Mouse (Mus musculus) megakaryocyte-erythroid progenitor cell, adult 5-6 weeks (primary cell): ENCODE measurements around the gene Paics. TPM values are rescaled to one million over a fixed set of nuclear protein-coding genes. Genes with fewer than 3 reads are reported as not detected.
A peak's percentile ranks its signal among the peaks of the same experiment; 100 is the strongest.
"Not testable (repeated sequence)": the region's sequence is repeated elsewhere in the genome, so short reads cannot be mapped to it uniquely, and the experiment has no call there.

Experiments
- ATAC-seq: replicated peaks from 2 replicates; pipeline ENCODE4 v1.8.0; 2016; ENCODE audit warnings: mild to moderate bottlenecking, inconsistent platforms; ENCODE audit not compliant: severe bottlenecking, poor library complexity, low FRiP score, low TSS enrichment
- total RNA-seq, 2 experiments: library from RNA; stranded (forward) in 1 of 2; stranded (reverse) in 1 of 2; fragments of 200-1000, 215-1000 nt in 1 of 2; fragments of >200 nt in 1 of 2; fragmentation: Nextera tagmentation in 1 of 2; gene quantifications; 2 replicates each; pipeline ENCODE4 v1.2.3; 2014 to 2017

The Paics gene
- 238 and 301 TPM in 2 replicates for total RNA-seq (2014; fragmentation: Nextera tagmentation)
- 403 and 467 TPM in 2 replicates for total RNA-seq (2017)

GRCm38 (mm10) chr5:76951106-76952027 is at the start of gene Paics, which contains the start of gene Ppat:
Gene Paics, plus strand, starts transcription at chr5:76951307.
Gene Ppat, minus strand, starts transcription at chr5:76951578.
- ATAC-seq: peak; percentile 85

- no peak for ATAC-seq
Measured at GRCm38 (mm10) chr5:76902131-76902530, 49.0 kb upstream of the Paics start.

- no peak for ATAC-seq
Measured at GRCm38 (mm10) chr5:76904713-76905404, 46.2 kb upstream of the Paics start.

DNA sequence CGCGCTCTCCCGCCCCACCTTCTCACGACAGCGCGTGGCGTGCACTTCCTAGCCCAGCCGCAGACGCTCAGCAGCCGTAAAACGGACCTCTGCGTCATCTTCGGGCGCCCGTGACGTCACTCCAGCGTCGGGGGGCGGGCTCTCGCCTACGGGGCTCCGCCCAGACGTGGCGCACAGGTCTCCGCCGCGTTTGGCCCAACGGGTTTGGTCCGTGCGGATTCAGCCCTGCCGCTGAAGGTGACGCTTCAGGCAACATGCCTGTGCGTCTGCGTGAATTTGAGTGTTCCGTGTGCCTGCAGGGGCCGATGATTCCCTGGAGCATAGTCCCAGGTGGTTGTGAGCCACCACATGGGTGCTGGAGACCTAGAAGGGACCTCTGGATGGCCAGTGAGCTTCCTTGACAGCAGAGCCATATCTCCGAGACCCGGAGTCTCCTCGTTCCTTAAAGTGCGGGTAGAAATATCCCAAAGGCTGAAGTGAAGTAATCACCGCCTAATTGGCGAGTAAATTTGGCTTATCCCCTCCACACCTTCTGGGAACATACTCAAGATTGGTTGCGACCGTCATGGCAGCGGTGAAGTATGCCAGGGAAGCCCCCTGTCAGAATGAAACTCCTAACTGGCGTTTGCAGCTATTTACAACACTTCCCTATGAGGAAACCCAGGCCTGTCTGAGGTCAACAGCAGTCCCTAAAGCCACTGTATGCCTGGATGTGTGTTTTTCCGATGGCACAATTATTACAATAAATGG is 45.5 kb upstream of the Paics start, which contains the start of gene Aasdh:
TSS of gene Aasdh (minus strand) at position 110 of the 750 bp plus-strand sequence.
- ATAC-seq: peak; percentile 92

- ATAC-seq: peak; percentile 35
Measured at GRCm38 (mm10) chr5:76906155-76906499, 45.0 kb upstream of the Paics start.

GRCm38 (mm10) chr5:76910807-76911206 is 40.3 kb upstream of the Paics start:
- ATAC-seq: no peak

- not testable (repeated sequence) for ATAC-seq
Measured at GRCm38 (mm10) chr5:76912522-76912921, 38.6 kb upstream of the Paics start.

DNA sequence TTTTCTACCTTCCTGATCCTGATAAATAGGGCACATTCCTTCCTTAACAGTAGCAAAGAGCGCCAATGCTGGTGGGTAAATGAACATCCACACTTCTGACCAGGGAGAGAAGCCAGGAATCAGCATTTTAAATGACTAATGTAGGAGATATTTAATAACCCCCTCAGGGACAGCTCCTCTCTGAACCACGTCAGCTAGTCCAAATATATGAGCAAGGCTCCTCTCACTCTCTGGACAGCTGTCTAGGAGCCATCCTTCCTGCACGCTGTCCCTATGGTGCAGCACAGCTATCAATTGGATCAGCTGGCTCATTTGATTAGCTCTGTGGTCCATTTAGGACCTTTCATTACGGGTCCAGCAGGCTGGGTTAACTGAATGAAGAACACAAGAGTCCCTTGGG is 28.3 kb upstream of the Paics start:
- ATAC-seq: no peak

DNA sequence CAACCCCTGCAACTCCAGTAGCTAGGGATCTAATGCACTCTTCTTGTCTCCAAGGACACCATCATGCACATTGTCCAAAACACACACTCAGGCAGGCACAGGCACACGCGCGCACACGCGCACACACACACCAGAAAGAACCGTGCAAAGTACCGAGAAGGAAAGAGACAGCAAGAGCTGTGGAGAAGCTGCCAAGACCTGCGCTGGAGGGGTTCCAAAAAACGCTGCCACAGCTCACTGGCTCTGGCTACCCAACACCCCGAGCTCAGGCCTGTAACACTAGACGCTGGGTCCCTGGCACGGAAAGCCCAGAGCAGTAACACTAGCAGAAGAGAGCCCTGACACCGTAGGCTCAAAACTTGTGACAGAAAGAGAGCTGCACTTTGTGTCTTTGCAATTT is 27.7 kb upstream of the Paics start:
- peak; percentile 35; the same call in 1 of the 2 replicates for ATAC-seq

DNA sequence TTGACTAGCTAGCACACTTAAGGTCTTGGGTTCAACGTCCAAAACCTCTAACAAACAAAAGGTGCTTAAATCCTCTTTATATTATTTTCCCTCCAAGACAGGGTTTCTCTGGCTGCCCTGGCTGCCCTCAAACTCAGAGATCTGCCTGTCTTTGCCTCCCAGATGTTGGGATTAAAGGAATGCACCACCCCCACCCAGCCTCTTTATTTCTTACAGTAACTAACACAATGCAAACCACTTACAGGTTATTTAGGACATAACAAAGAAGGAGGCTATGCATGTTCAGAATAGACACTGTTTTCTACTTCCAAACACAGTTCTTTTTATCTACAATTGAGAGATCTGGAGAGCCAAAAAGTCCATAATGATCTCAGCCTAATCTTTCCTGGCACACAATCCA is 26.8 kb upstream of the Paics start:
- ATAC-seq: no peak

DNA sequence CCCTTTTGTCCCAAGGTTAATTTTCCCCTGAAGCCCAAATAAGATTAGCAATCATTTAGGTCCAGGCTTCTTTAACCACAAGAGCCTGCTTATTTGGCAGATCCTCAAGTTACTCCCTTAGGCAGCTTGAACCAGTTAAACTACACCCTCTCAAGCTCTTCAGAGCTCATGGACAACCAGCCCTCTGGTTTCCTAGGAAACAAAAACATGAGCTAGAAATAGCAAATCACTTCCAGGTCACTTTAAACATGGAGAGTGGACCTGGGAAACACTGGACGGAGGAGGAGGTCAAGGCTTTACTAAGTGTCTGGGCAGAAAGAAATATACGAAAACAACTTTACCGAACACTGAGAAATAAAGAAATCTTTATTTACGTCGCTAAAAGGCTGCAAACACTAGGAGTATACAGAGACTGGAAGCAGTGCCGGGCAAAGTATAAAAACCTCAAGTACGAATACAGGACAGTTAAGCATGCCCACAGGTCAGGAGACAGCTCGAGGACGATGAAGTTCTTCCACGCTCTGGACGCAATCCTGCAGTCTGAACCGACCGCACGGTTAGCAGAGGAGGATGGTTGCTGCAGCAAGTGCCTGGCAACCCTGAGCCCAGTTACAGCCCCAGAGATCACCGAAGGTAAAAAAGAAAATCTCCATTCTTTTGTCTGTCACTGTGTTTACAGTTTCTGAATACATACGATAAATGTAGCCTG is 22.8 kb upstream of the Paics start:
- ATAC-seq: peak; percentile 86

DNA sequence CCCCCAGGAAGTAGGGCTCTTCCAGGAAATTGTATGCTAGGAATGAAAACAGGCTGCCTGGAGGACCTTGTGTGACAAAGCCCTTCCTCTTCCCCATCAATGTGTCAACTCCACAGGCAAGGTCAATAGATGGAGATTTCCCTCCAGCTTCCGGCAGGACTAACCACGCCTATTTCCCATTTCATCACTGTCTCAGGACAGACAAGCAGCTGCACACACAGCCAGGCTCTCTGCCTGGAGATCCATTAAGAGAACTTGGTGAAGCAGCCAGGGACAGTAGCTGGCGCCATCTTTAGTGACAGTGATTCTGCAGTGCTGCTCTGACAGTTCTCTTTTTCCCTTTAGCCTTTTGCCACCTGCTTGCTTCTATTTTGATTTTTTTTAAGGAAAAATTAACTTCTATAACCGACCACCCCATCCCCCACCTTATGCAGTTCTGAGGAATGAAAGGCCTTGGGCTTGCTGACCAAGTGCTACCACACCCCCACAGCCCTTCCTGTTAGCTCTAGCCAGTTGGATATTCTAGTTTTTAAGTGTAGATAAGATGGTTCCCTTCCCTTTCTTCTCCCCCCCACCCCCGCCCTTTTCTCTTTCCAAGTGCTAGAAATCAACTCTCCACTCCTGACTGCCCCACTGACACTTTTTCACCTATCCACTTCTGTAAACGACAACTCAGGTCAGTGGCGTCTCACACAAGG is 21.8 kb upstream of the Paics start:
- ATAC-seq: no peak

DNA sequence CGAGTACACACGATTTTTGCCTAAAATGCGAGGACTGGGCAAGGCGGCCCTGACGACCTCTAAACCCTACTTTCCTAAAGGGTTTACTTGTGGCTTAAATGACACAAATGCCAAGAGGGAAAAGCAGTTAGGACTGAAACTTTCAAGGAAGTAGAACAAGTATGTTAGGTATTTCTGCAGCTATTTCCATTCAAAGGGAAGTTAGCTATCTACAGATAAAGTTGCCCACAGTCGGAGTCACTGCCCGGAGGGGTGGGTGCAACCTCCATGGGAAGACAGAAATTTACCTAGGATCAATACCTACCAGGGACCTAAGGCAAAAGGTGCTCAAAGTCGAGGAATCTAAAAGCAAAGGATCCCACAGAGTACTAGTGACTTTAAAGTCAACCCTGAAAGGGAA is 11.4 kb upstream of the Paics start:
- ATAC-seq: no peak

GRCm38 (mm10) chr5:76941975-76942374 is 9.1 kb upstream of the Paics start:
- ATAC-seq: no peak

DNA sequence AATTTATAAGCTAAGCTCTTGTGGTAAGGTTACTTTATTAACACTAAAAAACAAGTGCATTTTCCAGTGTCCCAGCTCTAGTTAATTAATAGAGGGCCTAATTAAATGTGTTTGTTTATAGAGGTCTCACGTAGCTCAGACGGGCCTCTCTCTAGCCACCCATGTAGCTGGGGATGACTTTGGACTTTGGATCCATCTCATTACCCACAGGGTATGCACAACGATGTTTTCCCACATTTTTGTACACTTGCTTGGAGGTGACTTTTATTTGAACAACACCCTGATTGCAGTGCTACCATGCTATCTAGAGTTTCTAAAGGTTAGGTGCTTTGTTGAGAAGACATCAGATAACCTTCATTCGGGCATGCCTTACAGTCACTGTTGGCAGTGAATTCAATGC is 8.6 kb upstream of the Paics start:
- no peak for ATAC-seq

DNA sequence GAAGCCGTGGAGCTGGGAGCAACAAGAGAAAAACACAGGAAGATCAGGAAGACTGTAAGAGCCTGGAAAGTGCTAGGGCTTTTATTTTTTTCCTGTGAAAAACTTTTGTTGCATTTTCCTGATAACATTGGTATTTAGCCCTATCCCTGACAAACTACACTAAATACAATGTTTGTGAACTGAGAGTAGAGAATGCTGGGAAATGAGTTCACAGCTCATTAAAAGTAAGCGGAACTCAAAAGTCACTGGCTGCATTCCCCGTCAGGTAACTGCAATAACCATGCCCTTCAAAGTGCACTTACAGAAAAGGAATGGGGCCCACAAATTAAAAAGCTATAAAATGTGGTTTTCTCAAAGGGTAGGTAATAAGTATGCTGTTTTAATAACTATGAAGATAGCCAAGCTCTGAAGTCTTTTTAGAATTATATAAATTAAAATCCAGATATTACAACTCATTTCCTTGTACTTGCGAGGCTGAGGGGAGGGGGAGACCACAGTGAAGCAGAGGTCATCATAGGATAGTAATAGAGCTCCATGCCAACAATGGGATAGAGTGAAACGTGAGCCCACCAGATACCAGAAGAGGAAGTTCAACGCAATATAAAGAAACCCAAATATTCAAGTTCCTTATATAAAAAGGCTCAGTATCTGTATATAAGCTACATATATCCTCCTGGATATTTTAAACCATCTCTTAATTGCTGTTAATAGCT is 6.0 kb upstream of the Paics start:
- no peak for ATAC-seq

DNA sequence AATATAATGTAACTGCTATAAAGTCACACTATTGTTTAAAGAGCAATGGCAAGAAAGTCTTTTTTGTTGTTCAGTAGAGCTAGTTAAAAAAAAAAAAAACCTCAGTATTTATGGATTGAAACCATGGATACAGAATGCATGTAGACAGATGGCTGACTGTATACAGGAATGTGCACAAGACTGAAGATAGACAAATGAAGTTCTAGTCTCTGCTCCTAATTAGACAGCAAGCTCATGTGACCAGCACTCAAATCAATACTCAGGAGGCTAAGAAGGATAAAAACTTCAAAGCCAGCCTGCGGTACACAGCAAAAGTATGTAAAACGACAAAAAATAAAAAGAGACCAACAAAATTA is 5.5 kb upstream of the Paics start:
- no peak for ATAC-seq

GRCm38 (mm10) chr5:76947142-76947541 is 4.0 kb upstream of the Paics start:
- no peak for ATAC-seq
